Mouse (Mus musculus) E14TG2a.4 (cell line): Measurements from ENCODE around the gene Acot4.
"Not testable (repeated sequence)": the region's sequence is repeated elsewhere in the genome, so short reads cannot be mapped to it uniquely, and the experiment has no call there.

Experiments used
- H3K27me3 ChIP-seq: 2 replicates; pipeline ENCODE4 v1.6.1; 2014; ENCODE audit warnings: low read length, control low read depth; ENCODE audit not compliant: insufficient read depth
- H3K36me3 ChIP-seq: 2 replicates; pipeline ENCODE4 v1.6.1; 2014; ENCODE audit warnings: low read length, control low read depth; ENCODE audit not compliant: insufficient read depth
- H3K4me1 ChIP-seq: replicated peaks from 2 replicates; pipeline ENCODE4 v1.6.1; 2014; ENCODE audit warnings: low read depth, low read length, control low read depth
- H3K4me3 ChIP-seq: replicated peaks from 2 replicates; pipeline ENCODE4 v1.5.1; 2014; ENCODE audit warnings: mild to moderate bottlenecking, low read length
- H3K9me3 ChIP-seq: 2 replicates; pipeline ENCODE4 v1.6.1; 2014; ENCODE audit warnings: low read length, control low read depth
- CTCF ChIP-seq: conservative IDR thresholded peaks from 2 replicates; pipeline ENCODE4 v1.5.1; 2014; ENCODE audit warnings: low read length
- NANOG ChIP-seq: IDR thresholded peaks from 2 replicates; pipeline ENCODE4 v1.6.1; 2014; ENCODE audit warnings: borderline replicate concordance, low read length, mixed read lengths
- POU5F1 ChIP-seq: IDR thresholded peaks from 2 replicates; pipeline ENCODE4 v1.6.1; 2014; ENCODE audit warnings: low read length, borderline replicate concordance

Gene Acot4

GRCm38 (mm10) chr12:84023052-84023745 lies 15.0 kb upstream of the Acot4 start:
- Histone ChIP-seq H3K4me1 (no peaks in the 10 kb centered on the region), H3K36me3 (no peaks in the 10 kb centered on the region; the same call in 1 of the 2 replicates), H3K27me3 (no peaks in the 10 kb centered on the region; the same call in 1 of the 2 replicates), H3K4me3 (no peak overlapping the region), H3K9me3 (peaks cover 82% of the 10 kb centered on the region)
- TF ChIP-seq CTCF (no peak), NANOG (no peak), POU5F1 (no peak)

- Histone ChIP-seq H3K4me3 (no peak overlapping the region), H3K9me3 (peaks cover 97% of the 10 kb centered on the region), H3K36me3 (no peaks in the 10 kb centered on the region; the same call in 1 of the 2 replicates), H3K27me3 (no peaks in the 10 kb centered on the region), H3K4me1 (no peaks in the 10 kb centered on the region)
- TF ChIP-seq CTCF (no peak), POU5F1 (no peak), NANOG (no peak)
Observed at GRCm38 (mm10) chr12:84025888-84026287, 12.3 kb upstream of the Acot4 start.

GRCm38 (mm10) chr12:84028328-84028727 lies 9.9 kb upstream of the Acot4 start:
- H3K36me3 ChIP-seq, H3K4me3 ChIP-seq, H3K27me3 ChIP-seq, H3K4me1 ChIP-seq: not testable (repeated sequence)
- peaks cover 82% of the 10 kb centered on the region for H3K9me3 ChIP-seq

- peaks cover 10% of the 10 kb centered on the region for H3K4me1 ChIP-seq
- H3K4me3 ChIP-seq, H3K27me3 ChIP-seq, H3K36me3 ChIP-seq: not testable (repeated sequence)
- peak; percentile 75 for TF ChIP-seq NANOG
- H3K9me3 ChIP-seq = peaks cover 75% of the 10 kb centered on the region
Observed at GRCm38 (mm10) chr12:84029043-84029442, 9.1 kb upstream of the Acot4 start.

GRCm38 (mm10) chr12:84030659-84031332 lies 7.4 kb upstream of the Acot4 start:
- TF ChIP-seq NANOG = no peak
- TF ChIP-seq POU5F1 = no peak
- TF ChIP-seq CTCF = peak; percentile 34
- peaks cover 10% of the 10 kb centered on the region for H3K4me1 ChIP-seq
- no peaks in the 10 kb centered on the region for H3K27me3 ChIP-seq
- H3K4me3 ChIP-seq = no peak overlapping the region
- peaks cover 61% of the 10 kb centered on the region for H3K9me3 ChIP-seq
- no peaks in the 10 kb centered on the region; the same call in 1 of the 2 replicates for H3K36me3 ChIP-seq

- Histone ChIP-seq H3K9me3 (peaks cover 40% of the 10 kb centered on the region), H3K36me3 (no peaks in the 10 kb centered on the region), H3K27me3 (peaks cover 8% of the 10 kb centered on the region), H3K4me1 (peaks cover 14% of the 10 kb centered on the region), H3K4me3 (no peak overlapping the region)
- no peak for TF ChIP-seq NANOG
- no peak for TF ChIP-seq CTCF
- TF ChIP-seq POU5F1 = no peak
Observed at GRCm38 (mm10) chr12:84032854-84033253, 5.3 kb upstream of the Acot4 start.

GRCm38 (mm10) chr12:84033302-84033701 lies 4.9 kb upstream of the Acot4 start:
- H3K36me3 ChIP-seq, H3K4me3 ChIP-seq: not testable (repeated sequence)
- peaks cover 12% of the 10 kb centered on the region for H3K27me3 ChIP-seq
- H3K9me3 ChIP-seq = peaks cover 35% of the 10 kb centered on the region
- H3K4me1 ChIP-seq = peaks cover 16% of the 10 kb centered on the region

- Histone ChIP-seq H3K36me3 (no peaks in the 10 kb centered on the region), H3K27me3 (peaks cover 12% of the 10 kb centered on the region), H3K9me3 (peaks cover 27% of the 10 kb centered on the region), H3K4me3 (no peak overlapping the region), H3K4me1 (peaks cover 16% of the 10 kb centered on the region)
- TF ChIP-seq POU5F1 (no peak), NANOG (no peak), CTCF (no peak)
Observed at GRCm38 (mm10) chr12:84034108-84034507, 4.1 kb upstream of the Acot4 start.

GRCm38 (mm10) chr12:84038691-84039111 lies 522 bp downstream of the Acot4 start, which contains the start of gene Gm49366:
Gene Gm49366 (plus strand): TSS chr12:84038935.
- Histone ChIP-seq H3K4me3 (peak within 1 kb of the TSS; percentile 77), H3K27me3 (peaks cover 15% of the 10 kb centered on the region)
- H3K36me3 ChIP-seq, H3K4me1 ChIP-seq, H3K9me3 ChIP-seq: not testable (repeated sequence)
